Mouse (Mus musculus): ENCODE measurements at regions not wholly inside any gene's neighbourhood (a gene's known extent, or its start where the extent isn't known, plus 50 kb on each side); places are given as distances from the start of the nearest gene placed in this dataset.

- Histone ChIP-seq H3K27ac (ENCODE audit: insufficient read depth, low read depth) (no peak overlapping the region), H3K27me3 (replicated peaks) (no peaks in the 10 kb centered on the region), H3K9me3 (replicated peaks; ENCODE audit: low read length) (no peaks in the 10 kb centered on the region), H3K4me2 (ENCODE audit: insufficient read depth, low read depth, poor library complexity, severe bottlenecking) (no peak overlapping the region), H3K4me1 (ENCODE audit: control insufficient read depth in 1 of 2, insufficient read depth in 2 of 2) (peaks cover 0 to 18% of the 10 kb centered on the region in 2 experiments; a peak in 1 of 4 replicates), H3K79me2 (replicated peaks; ENCODE audit: control insufficient read depth, extremely low read depth, insufficient read depth, poor library complexity, severe bottlenecking) (no peaks in the 10 kb centered on the region), H3K4me3 (replicated peaks in 1 of 3; ENCODE audit: low read depth in 2 of 3, low read length in 2 of 3, poor library complexity in 1 of 3) (no peak overlapping the region), H3K36me3 (replicated peaks in 1 of 2; ENCODE audit: control insufficient read depth in 1 of 2, insufficient read depth in 1 of 2, low read length in 1 of 2) (no peaks in the 10 kb centered on the region), H3K9ac (ENCODE audit: insufficient read depth, low read depth) (no peak overlapping the region)
- in situ Hi-C loops (cut with MboI; ENCODE audit: low pct_ligation_motif_present, low pct_unique_long_range_greater_than_20kb, low sequenced_read_pairs) (no loop called here), dilution Hi-C loops (cut with MboI; ENCODE audit: extremely low pct_ligation_motif_present, extremely low pct_unique_long_range_greater_than_20kb, low sequenced_read_pairs) (no loop called here)
- DNase-seq (ENCODE audit: extremely low read depth) = peak; percentile 56
- TF ChIP-seq GABPA (IDR thresholded peaks at IDR 0.05; ENCODE audit: insufficient replicate concordance, low read depth, low read length) (no peak), POLR2AphosphoS2 (IDR thresholded peaks at IDR 0.05; ENCODE audit: low read depth, low read length) (no peak), NRF1 (IDR thresholded peaks at IDR 0.05; ENCODE audit: low read depth, low read length) (no peak), MEF2A (IDR thresholded peaks at IDR 0.05; ENCODE audit: borderline replicate concordance, low read depth, low read length) (no peak), HCFC1 (IDR thresholded peaks at IDR 0.05; ENCODE audit: low read depth, low read length) (no peak), PAX5 (IDR thresholded peaks at IDR 0.05; ENCODE audit: low read length) (no peak), USF2 (conservative IDR thresholded peaks at IDR 0.05; ENCODE audit: low read depth, low read length) (no peak), CHD2 (IDR thresholded peaks at IDR 0.05; ENCODE audit: low read length) (no peak), JUND (conservative IDR thresholded peaks at IDR 0.05; ENCODE audit: low read depth, low read length) (no peak), ZC3H11A (IDR thresholded peaks at IDR 0.05; ENCODE audit: low read depth, low read length) (no peak), E2F4 (IDR thresholded peaks at IDR 0.05; ENCODE audit: insufficient replicate concordance, low read depth, low read length) (no peak)
Observed at GRCm38 (mm10) chr15:43926034-43926433, 3791.9 kb downstream of the 9330182O14Rik start.

- in situ Hi-C loops (cut with MboI; ENCODE audit: low pct_ligation_motif_present, low pct_unique_long_range_greater_than_20kb, low sequenced_read_pairs) = no loop called here
Observed at GRCm38 (mm10) chr15:43933608-43934007, 3799.4 kb downstream of the 9330182O14Rik start.

GRCm38 (mm10) chr15:43940424-43940823 lies 3806.3 kb downstream of the 9330182O14Rik start:
- TF ChIP-seq POLR2A (IDR thresholded peaks at IDR 0.05; ENCODE audit: low read depth, low read length) (no peak), BHLHE40 (IDR thresholded peaks at IDR 0.05; ENCODE audit: low read depth, low read length) (no peak), HCFC1 (IDR thresholded peaks at IDR 0.05; ENCODE audit: low read depth, low read length) (no peak), MXI1 (IDR thresholded peaks at IDR 0.05; ENCODE audit: low read depth, low read length) (no peak), GABPA (IDR thresholded peaks at IDR 0.05; ENCODE audit: insufficient replicate concordance, low read depth, low read length) (no peak), SIN3A (IDR thresholded peaks at IDR 0.05; ENCODE audit: low read length) (no peak), PAX5 (IDR thresholded peaks at IDR 0.05; ENCODE audit: low read length) (no peak), POLR2AphosphoS2 (IDR thresholded peaks at IDR 0.05; ENCODE audit: low read depth, low read length) (no peak), E2F4 (IDR thresholded peaks at IDR 0.05; ENCODE audit: insufficient replicate concordance, low read depth, low read length) (no peak), NRF1 (IDR thresholded peaks at IDR 0.05; ENCODE audit: low read depth, low read length) (no peak), ZKSCAN1 (IDR thresholded peaks at IDR 0.05; ENCODE audit: borderline replicate concordance, low read depth, low read length) (no peak), ZC3H11A (IDR thresholded peaks at IDR 0.05; ENCODE audit: low read depth, low read length) (no peak), TBP (conservative IDR thresholded peaks at IDR 0.05; ENCODE audit: low read depth, low read length) (no peak), CHD1 (IDR thresholded peaks at IDR 0.05; ENCODE audit: low read depth, low read length) (no peak), SMC3 (IDR thresholded peaks at IDR 0.05; ENCODE audit: low read depth, low read length) (no peak), USF2 (conservative IDR thresholded peaks at IDR 0.05; ENCODE audit: low read depth, low read length) (no peak), MEF2A (IDR thresholded peaks at IDR 0.05; ENCODE audit: borderline replicate concordance, low read depth, low read length) (no peak)
- dilution Hi-C loops (cut with MboI; ENCODE audit: extremely low pct_ligation_motif_present, extremely low pct_unique_long_range_greater_than_20kb, low sequenced_read_pairs) = no loop called here
- no peaks in the 10 kb centered on the region for H3K9me3 ChIP-seq (replicated peaks; ENCODE audit: low read length)

More at GRCm38 (mm10) chr15:43933608-43934007, 3799.4 kb downstream of the 9330182O14Rik start:
- Histone ChIP-seq H3K9ac (ENCODE audit: insufficient read depth, low read depth) (no peak overlapping the region), H3K9me3 (replicated peaks; ENCODE audit: low read length) (no peaks in the 10 kb centered on the region), H3K4me3 (replicated peaks in 1 of 3; ENCODE audit: low read depth in 2 of 3, low read length in 2 of 3, poor library complexity in 1 of 3) (no peak overlapping the region), H3K27ac (ENCODE audit: insufficient read depth, low read depth) (no peak overlapping the region), H3K4me2 (ENCODE audit: insufficient read depth, low read depth, poor library complexity, severe bottlenecking) (no peak overlapping the region), H3K4me1 (ENCODE audit: control insufficient read depth in 1 of 2, insufficient read depth in 2 of 2) (0 out of 4 replicates have a peak, but pooled peaks cover 0 to 4% of the 10 kb centered on the region in 2 experiments), H3K79me2 (replicated peaks; ENCODE audit: control insufficient read depth, extremely low read depth, insufficient read depth, poor library complexity, severe bottlenecking) (no peaks in the 10 kb centered on the region), H3K27me3 (replicated peaks) (no peaks in the 10 kb centered on the region), H3K36me3 (replicated peaks in 1 of 2; ENCODE audit: control insufficient read depth in 1 of 2, insufficient read depth in 1 of 2, low read length in 1 of 2) (no peaks in the 10 kb centered on the region)
- dilution Hi-C loops (cut with MboI; ENCODE audit: extremely low pct_ligation_motif_present, extremely low pct_unique_long_range_greater_than_20kb, low sequenced_read_pairs) = no loop called here
- TF ChIP-seq MAZ (IDR thresholded peaks at IDR 0.05; ENCODE audit: low read depth, low read length) = no peak
- TF ChIP-seq ELF1 (IDR thresholded peaks at IDR 0.05; ENCODE audit: low read depth, low read length) = no peak
- TF ChIP-seq RAD21 (IDR thresholded peaks at IDR 0.05; ENCODE audit: low read depth, low read length) = no peak
- TF ChIP-seq ZNF384 (IDR thresholded peaks at IDR 0.05; ENCODE audit: low read depth, low read length) = no peak
- TF ChIP-seq TCF12 (IDR thresholded peaks at IDR 0.05; ENCODE audit: low read depth, low read length) = no peak
- no peak for TF ChIP-seq E2F4 (IDR thresholded peaks at IDR 0.05; ENCODE audit: insufficient replicate concordance, low read depth, low read length)
- no peak for TF ChIP-seq NELFE (IDR thresholded peaks at IDR 0.05; ENCODE audit: low read depth, low read length)
- no peak for TF ChIP-seq CHD2 (IDR thresholded peaks at IDR 0.05; ENCODE audit: low read length)
- DNase-seq (ENCODE audit: extremely low read depth) = no peak

More at GRCm38 (mm10) chr15:43940424-43940823, 3806.3 kb downstream of the 9330182O14Rik start:
- in situ Hi-C loops (cut with MboI; ENCODE audit: low pct_ligation_motif_present, low pct_unique_long_range_greater_than_20kb, low sequenced_read_pairs) = no loop called here
- H3K27me3 ChIP-seq (replicated peaks) = no peaks in the 10 kb centered on the region
- H3K4me2 ChIP-seq (ENCODE audit: insufficient read depth, low read depth, poor library complexity, severe bottlenecking) = no peak overlapping the region
- no peaks in the 10 kb centered on the region for H3K4me1 ChIP-seq (ENCODE audit: control insufficient read depth in 1 of 2, insufficient read depth in 2 of 2)
- no peak overlapping the region for H3K27ac ChIP-seq (ENCODE audit: insufficient read depth, low read depth)
- H3K79me2 ChIP-seq (replicated peaks; ENCODE audit: control insufficient read depth, extremely low read depth, insufficient read depth, poor library complexity, severe bottlenecking) = no peaks in the 10 kb centered on the region
- H3K4me3 ChIP-seq (replicated peaks in 1 of 3; ENCODE audit: low read depth in 2 of 3, low read length in 2 of 3, poor library complexity in 1 of 3) = no peak overlapping the region
- H3K36me3 ChIP-seq (replicated peaks in 1 of 2; ENCODE audit: control insufficient read depth in 1 of 2, insufficient read depth in 1 of 2, low read length in 1 of 2) = no peaks in the 10 kb centered on the region
- DNase-seq (ENCODE audit: extremely low read depth) = no peak
- no peak overlapping the region for H3K9ac ChIP-seq (ENCODE audit: insufficient read depth, low read depth)

All from CH12.LX (cell line).